Mouse (Mus musculus) megakaryocyte, embryonic 14.5 days (primary cell): Measurements from ENCODE around the gene Vmn1r4.

Source experiments
- FLI1 ChIP-seq: IDR thresholded peaks from 2 replicates; pipeline ENCODE4 v1.6.1; 2012; ENCODE audit warnings: low read length, inconsistent platforms, mixed read lengths
- GATA1 ChIP-seq: IDR thresholded peaks from 3 replicates; pipeline ENCODE4 v1.6.1; 2012; ENCODE audit warnings: mixed read lengths, low read length, inconsistent platforms, borderline replicate concordance

DNA sequence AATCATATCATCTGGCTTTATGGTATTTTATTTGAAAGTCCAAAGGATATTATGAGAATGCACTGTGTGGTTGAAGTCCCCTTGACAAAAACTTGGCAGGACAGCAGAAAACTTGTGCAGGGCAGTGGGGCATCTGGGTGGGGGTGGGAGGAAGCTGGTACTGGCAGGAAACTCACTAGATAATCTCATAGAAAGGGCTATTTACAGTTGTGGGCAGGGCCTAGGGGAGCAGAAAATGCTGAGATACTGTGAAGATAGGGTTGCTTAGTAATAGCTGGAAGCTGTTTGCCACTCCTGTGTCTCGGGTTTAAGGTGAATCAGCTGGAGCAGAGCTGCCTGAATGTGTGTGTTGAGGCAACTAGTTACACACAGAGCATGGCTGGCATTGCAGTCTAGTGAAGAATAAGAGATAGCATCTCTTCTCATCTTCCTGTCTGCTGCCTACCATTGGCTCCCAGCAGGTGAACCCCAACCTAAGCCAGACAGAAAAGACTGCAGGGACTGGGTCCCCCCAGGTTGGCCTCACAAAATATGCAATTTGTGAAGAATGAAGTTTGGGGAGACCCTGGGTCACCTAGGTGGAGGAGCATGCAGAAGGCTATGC lies 44.4 kb upstream of the Vmn1r4 start:
- no peak for TF ChIP-seq GATA1
- TF ChIP-seq FLI1, result no peak
